Mouse (Mus musculus): ENCODE measurements around the gene Nek6. TPM values are rescaled to one million over a fixed set of nuclear protein-coding genes. Genes with fewer than 3 reads are reported as not detected.

Nek6 gene
- polyA plus RNA-seq, 1 experiment from 2014 or later: 67.5 TPM

DNA sequence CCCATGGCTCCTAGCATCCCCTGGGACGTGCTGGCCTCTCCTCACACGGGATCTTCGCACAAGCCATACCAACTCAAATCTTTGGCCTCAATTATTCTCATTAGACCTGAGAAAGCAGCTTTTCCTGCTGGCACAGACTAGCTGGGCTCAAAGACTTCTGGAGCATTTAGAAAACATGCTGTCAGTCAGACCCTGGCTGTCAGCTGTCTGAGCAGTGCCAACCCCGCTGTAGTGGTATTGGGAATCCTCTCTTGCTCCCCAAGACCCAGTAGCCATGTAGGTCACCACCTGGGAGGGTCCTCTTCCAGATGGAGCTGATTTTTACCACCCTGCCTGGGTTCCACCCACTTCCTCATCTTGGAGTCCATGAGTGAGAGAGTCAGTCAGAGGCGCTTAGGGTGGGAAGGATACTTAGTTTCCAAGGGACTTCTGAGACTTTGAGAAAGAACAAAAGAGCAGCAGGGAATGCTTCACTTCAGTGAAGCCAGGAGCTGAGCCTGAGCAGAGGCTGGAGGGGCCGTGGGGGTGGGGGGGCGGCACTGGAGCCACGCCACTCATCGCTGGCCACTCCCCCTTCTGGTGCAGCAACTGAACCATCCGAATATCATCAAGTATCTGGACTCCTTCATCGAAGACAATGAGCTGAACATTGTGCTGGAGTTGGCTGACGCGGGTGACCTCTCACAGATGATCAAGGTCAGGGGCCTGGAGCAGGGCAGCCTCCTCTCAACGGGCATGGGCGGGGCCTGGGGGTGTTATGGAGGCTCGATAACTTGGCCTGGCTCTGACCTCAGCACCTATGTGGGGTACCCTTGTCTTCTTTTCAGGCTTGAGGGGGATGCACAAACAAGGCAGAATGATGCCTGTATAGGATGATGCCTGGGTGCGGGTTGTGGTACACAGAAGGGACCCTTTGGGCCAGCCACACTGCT lies 49.1 kb downstream of the Nek6 start:
- 0 out of 2 replicates have a peak, but pooled peaks cover 3% of the 10 kb centered on the region for H3K36me3 ChIP-seq
- ATAC-seq (ENCODE audit: low FRiP score, low read depth): 0 out of 2 replicates have a peak, but pooled peaks have one; percentile 14
- 45% methylated on average over 17 of the region's 17 CpGs for WGBS

DNA sequence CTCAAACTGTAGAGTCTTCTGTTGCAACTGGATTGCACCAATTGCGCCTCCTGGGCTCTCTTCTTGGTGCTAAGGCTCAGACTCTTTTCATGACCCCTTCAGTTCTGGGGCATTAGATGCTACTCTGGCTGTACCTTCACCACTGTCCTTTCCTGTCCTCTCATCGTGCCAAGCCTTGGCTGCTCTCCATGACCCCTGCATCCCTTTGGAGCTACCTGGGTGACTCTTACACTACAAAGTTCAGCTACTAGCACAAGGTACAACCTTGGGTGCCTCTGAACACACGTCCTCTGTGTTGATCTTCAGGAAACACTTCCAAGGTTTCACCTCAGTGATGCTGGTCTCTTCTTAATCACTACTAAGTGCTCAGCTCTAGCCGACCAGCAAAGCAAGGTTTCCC lies 51.2 kb downstream of the Nek6 start:
- Histone ChIP-seq H3K27ac (replicated peaks) (no peak overlapping the region), H3K4me1 (replicated peaks) (no peaks in the 10 kb centered on the region; the same call in 1 of the 2 replicates), H3K4me2 (no peak overlapping the region), H3K9me3 (no peaks in the 10 kb centered on the region), H3K9ac (no peak overlapping the region), H3K4me3 (no peak overlapping the region), H3K27me3 (no peaks in the 10 kb centered on the region), H3K36me3 (0 out of 2 replicates have a peak, but pooled peaks cover 3% of the 10 kb centered on the region)
- no peak for ATAC-seq (ENCODE audit: low FRiP score, low read depth)
- WGBS: 88% methylated on average over 4 of the region's 4 CpGs

More for the DNA sequence above, 49.1 kb downstream of the Nek6 start:
- H3K9ac ChIP-seq: no peak overlapping the region
- peaks cover 2% of the 10 kb centered on the region; the same call in 1 of the 2 replicates for H3K4me1 ChIP-seq (replicated peaks)
- no peaks in the 10 kb centered on the region for H3K27me3 ChIP-seq
- no peak overlapping the region for H3K4me2 ChIP-seq
- H3K9me3 ChIP-seq: no peaks in the 10 kb centered on the region
- H3K4me3 ChIP-seq: no peak overlapping the region
- H3K27ac ChIP-seq (replicated peaks): no peak overlapping the region

DNA sequence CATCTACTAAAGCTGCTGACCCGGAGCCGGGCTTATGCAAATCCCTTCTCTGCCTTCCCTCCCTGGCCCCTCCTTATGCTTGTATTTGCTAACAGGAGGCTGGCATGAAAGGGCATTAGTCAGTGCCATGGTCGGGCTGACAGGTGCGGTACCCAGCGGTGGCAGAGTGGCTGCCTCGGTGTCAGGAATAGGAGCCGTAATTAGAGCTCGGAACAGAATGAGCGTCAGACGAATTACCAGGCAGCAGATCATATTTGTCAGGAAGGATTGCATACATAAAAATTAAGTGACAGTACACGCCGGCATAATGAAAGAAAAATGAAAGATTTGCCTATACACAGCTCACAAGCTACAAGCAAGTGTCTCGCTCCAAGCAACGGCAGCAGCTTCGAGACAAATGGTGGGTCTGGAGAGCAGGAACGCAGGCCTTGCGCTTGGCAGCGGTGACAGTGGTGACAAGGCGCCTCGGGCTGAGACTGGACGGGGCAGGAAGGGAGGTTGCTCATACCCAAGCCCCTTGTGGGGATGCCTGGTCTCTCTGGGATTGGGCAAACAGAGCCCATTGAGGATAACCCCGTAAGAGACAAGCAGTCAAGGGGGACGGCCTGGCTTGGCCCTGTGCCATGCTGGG lies 60.6 kb downstream of the Nek6 start:
- Histone ChIP-seq H3K4me2 (no peak overlapping the region), H3K27ac (replicated peaks) (peak overlapping the region; percentile 58), H3K9me3 (no peaks in the 10 kb centered on the region), H3K4me1 (replicated peaks) (peaks cover 15% of the 10 kb centered on the region), H3K36me3 (peaks cover 3% of the 10 kb centered on the region; the same call in 1 of the 2 replicates), H3K27me3 (no peaks in the 10 kb centered on the region), H3K9ac (no peak overlapping the region), H3K4me3 (no peak overlapping the region)
- ATAC-seq (ENCODE audit: low FRiP score, low read depth): peak; percentile 46
- WGBS: 51% methylated on average over 23 of the region's 23 CpGs

DNA sequence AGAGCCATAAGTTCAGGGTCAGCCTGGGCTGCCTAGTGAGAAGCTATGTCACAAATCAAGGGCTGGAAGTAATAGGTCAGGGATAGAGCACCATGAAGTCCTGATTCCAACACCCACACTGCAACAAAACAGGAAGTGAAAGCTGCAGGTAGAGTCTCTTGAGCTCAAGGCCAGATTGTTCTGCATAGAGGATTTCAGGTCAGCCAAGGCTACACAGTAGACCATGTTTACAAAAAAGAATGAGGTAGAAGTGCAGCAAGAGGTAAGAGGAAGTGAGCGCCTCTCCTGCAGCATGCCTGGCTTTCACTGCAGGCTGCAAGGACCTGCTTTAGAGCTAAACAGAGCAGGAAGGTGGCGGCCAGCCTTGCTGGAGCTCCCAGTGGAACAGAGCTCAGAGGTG lies 63.3 kb downstream of the Nek6 start:
- ATAC-seq (ENCODE audit: low FRiP score, low read depth): no peak
- no peak overlapping the region for H3K9ac ChIP-seq
- H3K36me3 ChIP-seq: peaks cover under 1% of the 10 kb centered on the region; the same call in 1 of the 2 replicates
- H3K4me2 ChIP-seq: no peak overlapping the region
- 100% methylated on average over 2 of the region's 2 CpGs for WGBS
- no peaks in the 10 kb centered on the region for H3K27me3 ChIP-seq
- no peak overlapping the region for H3K4me3 ChIP-seq
- no peaks in the 10 kb centered on the region for H3K9me3 ChIP-seq
- H3K4me1 ChIP-seq (replicated peaks): peaks cover 30% of the 10 kb centered on the region
- H3K27ac ChIP-seq (replicated peaks): no peak overlapping the region

DNA sequence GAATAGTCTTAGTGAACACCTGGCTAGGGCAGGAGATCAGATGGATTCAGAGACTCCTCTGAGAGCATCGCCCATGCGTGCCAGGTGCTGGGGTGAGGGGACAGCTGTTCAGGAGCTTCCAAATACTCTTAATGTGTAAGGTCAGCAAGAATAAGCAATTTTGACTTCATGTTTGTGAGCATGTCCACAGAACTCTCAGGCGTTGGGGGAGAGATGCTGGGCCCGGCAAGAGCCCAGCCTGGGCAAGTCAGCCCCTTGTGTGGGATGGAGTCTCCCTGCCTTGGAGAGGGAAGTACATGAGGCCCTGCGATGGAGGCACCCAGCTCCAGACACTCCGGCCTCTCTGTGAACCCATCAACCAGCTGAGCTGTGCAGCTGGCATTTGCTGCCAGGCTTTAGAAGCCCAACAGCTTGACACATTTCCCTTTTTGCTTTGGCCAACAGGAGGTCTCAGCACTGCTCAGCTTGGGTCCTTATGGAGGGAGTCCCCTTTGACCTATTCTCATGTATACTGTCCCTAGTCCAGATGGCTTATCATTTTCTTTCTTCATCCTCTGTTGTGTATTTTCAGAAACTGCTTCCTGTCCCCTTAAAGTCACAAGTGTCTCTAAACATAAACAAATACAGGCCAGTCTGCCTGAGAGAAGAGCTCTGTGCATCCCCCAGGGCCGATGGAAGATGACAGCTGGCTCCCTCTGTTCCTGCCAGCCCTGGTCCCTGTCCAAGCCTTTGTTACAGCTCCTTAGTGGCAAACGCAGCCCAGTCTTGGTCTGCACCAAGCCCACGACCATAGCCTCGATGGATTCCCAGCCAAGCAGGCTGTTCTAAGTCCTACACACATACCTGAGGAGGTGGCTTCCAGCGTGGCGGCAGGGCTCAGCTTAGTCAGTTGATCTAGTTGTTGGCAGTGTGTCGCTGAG lies 67.4 kb downstream of the Nek6 start:
- Histone ChIP-seq H3K9ac (no peak overlapping the region), H3K9me3 (no peaks in the 10 kb centered on the region), H3K36me3 (no peaks in the 10 kb centered on the region), H3K4me3 (no peak overlapping the region), H3K27me3 (no peaks in the 10 kb centered on the region), H3K4me2 (no peak overlapping the region), H3K4me1 (replicated peaks) (peaks cover 23% of the 10 kb centered on the region), H3K27ac (replicated peaks) (peak overlapping the region; percentile 74)
- ATAC-seq (ENCODE audit: low FRiP score, low read depth): peak; percentile 59
- 33% methylated on average over 13 of the region's 13 CpGs for WGBS

DNA sequence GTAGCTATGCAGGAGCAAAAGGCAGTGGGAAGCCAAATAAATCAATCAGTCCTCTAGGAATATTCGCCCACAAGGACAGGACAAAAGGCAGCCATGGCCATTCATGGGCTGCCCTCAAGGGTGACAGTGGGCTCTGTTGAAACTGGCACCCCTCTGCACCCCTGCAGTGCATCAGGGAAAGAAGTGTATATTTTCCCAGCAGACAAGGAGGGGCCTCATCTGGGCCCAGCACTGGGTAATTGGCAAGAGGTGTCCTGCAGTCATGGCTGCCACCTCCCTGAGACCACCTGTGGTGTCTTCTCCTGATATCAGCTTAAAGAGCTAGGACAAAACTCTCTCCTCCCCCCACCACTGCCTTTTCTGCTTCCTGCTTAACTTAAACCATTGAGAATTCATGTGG lies 68.1 kb downstream of the Nek6 start:
- H3K9ac ChIP-seq: no peak overlapping the region
- 29% methylated on average over 1 of the region's 1 CpGs for WGBS

DNA sequence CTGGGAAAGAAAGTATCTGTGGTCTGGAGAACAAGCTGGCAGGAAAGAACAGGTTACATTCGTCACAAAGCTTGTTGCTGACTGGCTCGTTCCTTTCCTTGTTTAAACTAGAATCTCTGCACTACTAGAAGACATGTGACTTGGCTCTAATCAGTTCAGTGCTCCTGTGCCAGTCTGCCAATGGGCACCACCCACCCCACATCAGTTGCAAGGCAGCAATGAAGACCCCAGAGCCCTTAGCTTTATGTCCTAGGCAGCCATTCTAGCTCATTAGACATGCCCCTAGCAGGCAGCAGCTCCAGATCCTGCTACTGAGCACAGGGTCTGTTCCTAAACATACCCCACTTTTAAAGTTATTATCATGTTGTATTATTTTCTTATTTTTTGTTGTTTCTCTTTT lies 72.5 kb downstream of the Nek6 start:
- peaks cover 31% of the 10 kb centered on the region for H3K4me1 ChIP-seq (replicated peaks)
- peak overlapping the region; percentile 36; the same call in 1 of the 2 replicates for H3K27ac ChIP-seq (replicated peaks)
- H3K27me3 ChIP-seq: no peaks in the 10 kb centered on the region

More for the DNA sequence above, 68.1 kb downstream of the Nek6 start:
- Histone ChIP-seq H3K9me3 (no peaks in the 10 kb centered on the region), H3K36me3 (no peaks in the 10 kb centered on the region), H3K4me1 (replicated peaks) (peaks cover 29% of the 10 kb centered on the region), H3K27ac (replicated peaks) (peak overlapping the region; percentile 74), H3K4me2 (no peak overlapping the region), H3K4me3 (no peak overlapping the region), H3K27me3 (no peaks in the 10 kb centered on the region)
- ATAC-seq (ENCODE audit: low FRiP score, low read depth): no peak

DNA sequence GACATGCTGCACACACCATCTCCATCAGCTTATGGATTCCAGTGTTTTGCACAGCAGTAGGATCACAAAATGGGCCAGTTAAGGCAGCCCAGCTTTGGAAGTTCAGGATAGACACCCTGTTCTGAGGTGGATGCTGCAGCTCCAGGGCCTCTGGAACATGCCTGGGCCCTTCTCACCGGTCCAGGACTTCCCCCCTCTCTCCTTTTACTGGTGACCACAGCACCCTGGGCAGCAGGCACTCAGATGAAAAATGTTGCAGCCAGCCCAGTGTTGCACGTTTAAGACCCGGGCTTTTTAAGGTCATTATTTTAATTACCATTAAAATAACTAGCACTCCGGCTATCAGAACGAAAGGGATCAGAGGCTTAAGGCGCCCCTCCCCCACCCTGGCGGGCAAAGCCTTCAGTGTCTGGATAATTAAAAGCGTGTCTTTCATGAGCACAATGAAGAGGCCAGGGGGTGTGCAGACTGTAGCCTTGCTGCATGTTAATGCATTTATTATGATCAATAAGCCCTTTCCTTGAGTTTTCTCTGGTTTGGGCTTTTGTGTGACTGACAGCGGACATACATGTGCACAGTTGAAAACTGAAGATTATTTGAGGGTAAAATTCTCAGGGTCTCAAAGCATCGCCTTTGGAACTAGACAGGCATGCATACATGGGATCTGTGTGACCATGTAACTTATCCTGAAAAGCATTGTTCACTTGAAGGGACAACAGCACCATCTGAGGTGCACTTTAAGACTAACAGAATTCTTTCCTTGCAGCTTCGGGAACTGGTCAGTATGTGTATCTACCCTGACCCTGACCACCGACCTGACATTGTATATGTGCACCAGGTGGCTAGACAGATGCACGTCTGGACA lies 73.3 kb downstream of the Nek6 start:
- H3K9ac ChIP-seq: no peak overlapping the region
- H3K4me3 ChIP-seq: no peak overlapping the region
- no peaks in the 10 kb centered on the region for H3K9me3 ChIP-seq
- 20% methylated on average over 13 of the region's 13 CpGs for WGBS
- no peak overlapping the region for H3K4me2 ChIP-seq
- H3K27me3 ChIP-seq: no peaks in the 10 kb centered on the region
- peak overlapping the region; percentile 36 for H3K27ac ChIP-seq (replicated peaks)
- peaks cover 24% of the 10 kb centered on the region for H3K4me1 ChIP-seq (replicated peaks)
- ATAC-seq (ENCODE audit: low FRiP score, low read depth): peak; percentile 59
- peaks cover 13% of the 10 kb centered on the region for H3K36me3 ChIP-seq

More for the DNA sequence above, 72.5 kb downstream of the Nek6 start:
- 52% methylated on average over 2 of the region's 2 CpGs for WGBS
- no peaks in the 10 kb centered on the region for H3K9me3 ChIP-seq
- ATAC-seq (ENCODE audit: low FRiP score, low read depth): no peak
- H3K9ac ChIP-seq: no peak overlapping the region
- no peak overlapping the region for H3K4me2 ChIP-seq
- peaks cover 7% of the 10 kb centered on the region; the same call in 1 of the 2 replicates for H3K36me3 ChIP-seq
- no peak overlapping the region for H3K4me3 ChIP-seq

DNA sequence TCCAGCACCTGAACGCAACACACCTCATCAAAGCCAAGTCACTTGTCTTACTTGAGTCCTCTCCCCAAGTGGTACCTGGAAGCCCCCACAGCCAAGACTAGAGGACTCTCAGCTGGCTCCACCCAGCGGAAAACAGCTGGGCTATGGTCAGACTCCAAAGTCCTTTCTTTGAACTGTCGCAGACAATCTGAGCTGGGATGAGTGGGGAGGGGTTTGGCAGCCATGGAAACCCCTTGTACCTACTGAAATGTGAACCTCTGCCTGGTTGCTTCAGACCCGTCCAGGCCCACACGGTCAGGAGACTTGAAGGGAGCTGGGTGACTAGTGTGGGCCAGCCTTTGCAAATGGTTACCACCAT lies 73.9 kb downstream of the Nek6 start:
- Histone ChIP-seq H3K4me1 (replicated peaks) (peaks cover 20% of the 10 kb centered on the region), H3K27me3 (no peaks in the 10 kb centered on the region), H3K9ac (no peak overlapping the region), H3K36me3 (peaks cover 16% of the 10 kb centered on the region), H3K9me3 (no peaks in the 10 kb centered on the region), H3K27ac (replicated peaks) (no peak overlapping the region), H3K4me2 (no peak overlapping the region), H3K4me3 (no peak overlapping the region)
- WGBS: 21% methylated on average over 5 of the region's 5 CpGs
- 0 out of 2 replicates have a peak, but pooled peaks have one; percentile 6 for ATAC-seq (ENCODE audit: low FRiP score, low read depth)

DNA sequence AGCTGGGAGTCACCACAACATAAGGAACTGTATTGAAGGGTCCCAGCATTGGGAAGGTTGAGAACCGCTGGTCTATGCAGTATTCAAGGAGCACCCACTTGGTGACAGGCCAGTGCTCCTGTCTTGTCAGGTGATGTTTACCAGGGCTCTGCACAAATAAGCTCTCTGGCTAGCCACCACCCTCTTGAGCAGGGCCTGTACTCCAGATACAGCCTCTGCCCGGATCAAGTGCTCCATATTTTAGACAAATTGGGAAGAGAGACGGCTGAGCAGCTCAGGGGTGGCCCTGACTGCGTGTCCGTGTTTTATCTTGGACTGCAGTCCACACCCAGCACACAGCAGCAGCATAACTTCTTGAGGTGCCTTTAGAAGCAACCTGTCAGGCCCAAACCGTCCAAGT lies 75.3 kb downstream of the Nek6 start:
- Histone ChIP-seq H3K27ac (replicated peaks) (no peak overlapping the region), H3K27me3 (no peaks in the 10 kb centered on the region), H3K4me2 (no peak overlapping the region), H3K9ac (no peak overlapping the region), H3K9me3 (no peaks in the 10 kb centered on the region), H3K36me3 (peaks cover 16% of the 10 kb centered on the region), H3K4me1 (replicated peaks) (peaks cover 22% of the 10 kb centered on the region), H3K4me3 (no peak overlapping the region)
- WGBS: 78% methylated on average over 6 of the region's 6 CpGs
- no peak for ATAC-seq (ENCODE audit: low FRiP score, low read depth)

Measured in hindbrain, embryonic 15.5 days (tissue).